Mouse (Mus musculus) liver, adult 2 months (tissue): ENCODE data around the gene Wfikkn2. TPM values are rescaled to one million over a fixed set of nuclear protein-coding genes. Genes with fewer than 3 reads are reported as not detected.
A peak's percentile ranks its signal among the peaks of the same experiment; 100 is the strongest.

Experiments used
- DNase-seq: peaks from one replicate; pipeline ENCODE4 v3.0.0-alpha.2; 2011; ENCODE audit warnings: low read depth, low spot score; ENCODE audit errors: extremely low read depth
- H3K27ac ChIP-seq: fragments of 200-500 bp; replicated peaks from 2 replicates; pipeline ENCODE4 v1.5.1; 2012; ENCODE audit warnings: low read depth, mild to moderate bottlenecking, control low read depth, inconsistent platforms, low read length; ENCODE audit not compliant: insufficient read depth
- H3K27me3 ChIP-seq: fragments of 200-500 bp; 2 replicates; pipeline ENCODE4 v1.6.1; 2012; ENCODE audit warnings: mild to moderate bottlenecking, moderate library complexity, low read length, inconsistent platforms; ENCODE audit not compliant: control insufficient read depth, insufficient read depth
- H3K36me3 ChIP-seq: fragments of 200-500 bp; 2 replicates; pipeline ENCODE4 v1.6.1; 2012; ENCODE audit warnings: low read length, inconsistent platforms; ENCODE audit not compliant: control insufficient read depth, insufficient read depth
- H3K4me1 ChIP-seq: fragments of 200-500 bp; 2 replicates; pipeline ENCODE4 v1.6.1; 2011; ENCODE audit warnings: low read length; ENCODE audit not compliant: control insufficient read depth, insufficient read depth
- H3K4me3 ChIP-seq: fragments of 200-500 bp; 2 replicates; pipeline ENCODE4 v1.5.1; 2011; ENCODE audit warnings: low read depth, mild to moderate bottlenecking, control low read depth, low read length, moderate library complexity; ENCODE audit not compliant: insufficient read depth
- H3K79me2 ChIP-seq: fragments of 200-500 bp; 2 replicates; pipeline ENCODE4 v1.6.1; 2012; ENCODE audit warnings: inconsistent platforms, mild to moderate bottlenecking, low read length, moderate library complexity; ENCODE audit not compliant: control insufficient read depth, insufficient read depth
- H3K9ac ChIP-seq: fragments of 200-500 bp; 2 replicates; pipeline ENCODE4 v1.6.1; 2012; ENCODE audit warnings: low read depth, mild to moderate bottlenecking, control low read depth, inconsistent platforms, low read length
- CTCF ChIP-seq: fragments of 200-500 bp; IDR thresholded peaks from 2 replicates; pipeline ENCODE4 v1.5.1; 2011; ENCODE audit warnings: low read depth, low read length, control low read depth
- POLR2A ChIP-seq: fragments of 200-500 bp; IDR thresholded peaks from 2 replicates; pipeline ENCODE4 v1.6.1; 2011; ENCODE audit warnings: low read length, control low read depth; ENCODE audit not compliant: insufficient read depth; ENCODE audit errors: extremely low read depth
- WGBS: fragments of 180-500 bp; shearing (Covaris S2); methylation state at CpG from one replicate; pipeline ENCODE4 v1.1.7; 2018; 5-methylcytosine and 5-hydroxymethylcytosine counted together
- polyA plus RNA-seq: library from polyadenylated mRNA; depleted of rRNA; stranded (reverse); fragments of >200 nt; gene quantifications from 2 replicates; pipeline ENCODE4 v1.2.3, GENCODE M21; 2012
- total RNA-seq: library from RNA; depleted of rRNA; stranded (reverse); fragments of >200 nt; gene quantifications from 2 replicates; pipeline ENCODE4 v1.2.3, GENCODE M21; 2014

The Wfikkn2 gene
- total and polyA plus RNA-seq, 2 experiments: under 0.01 to 0.04 TPM

- Histone ChIP-seq H3K79me2 (peaks cover 18% of the 10 kb centered on the region), H3K27me3 (no peaks in the 10 kb centered on the region), H3K9ac (peak overlapping the region; percentile 83), H3K36me3 (peaks cover 13% of the 10 kb centered on the region), H3K27ac (peak overlapping the region; percentile 99), H3K4me1 (peaks cover 6% of the 10 kb centered on the region; the same call in 1 of the 2 replicates), H3K4me3 (peak overlapping the region; percentile 39)
- no peak for DNase-seq
- TF ChIP-seq CTCF: no peak
- TF ChIP-seq POLR2A: no peak
- 6% methylated on average over 14 of the region's 14 CpGs for WGBS
These were observed 36.1 kb downstream of the Wfikkn2 start for GRCm38 (mm10) chr11:94209695-94210131.

GRCm38 (mm10) chr11:94208811-94209675 lies 36.8 kb downstream of the Wfikkn2 start:
- peaks cover 2% of the 10 kb centered on the region; the same call in 1 of the 2 replicates for H3K4me1 ChIP-seq
- DNase-seq: no peak
- no peak overlapping the region for H3K4me3 ChIP-seq
- no peak overlapping the region for H3K9ac ChIP-seq
- WGBS: 69% methylated on average over 8 of the region's 8 CpGs
- peaks cover 15% of the 10 kb centered on the region for H3K79me2 ChIP-seq
- peaks cover 7% of the 10 kb centered on the region for H3K36me3 ChIP-seq
- TF ChIP-seq CTCF (no peak), POLR2A (no peak)
- no peaks in the 10 kb centered on the region for H3K27me3 ChIP-seq
- H3K27ac ChIP-seq: no peak overlapping the region

- DNase-seq: no peak
- H3K79me2 ChIP-seq: peaks cover 2% of the 10 kb centered on the region; the same call in 1 of the 2 replicates
- no peak for TF ChIP-seq POLR2A
- TF ChIP-seq CTCF: no peak
- 93% methylated on average over 10 of the region's 10 CpGs for WGBS
- no peaks in the 10 kb centered on the region for H3K27me3 ChIP-seq
- H3K36me3 ChIP-seq: no peaks in the 10 kb centered on the region
- H3K4me1 ChIP-seq: peaks cover 7% of the 10 kb centered on the region
- no peak overlapping the region for H3K27ac ChIP-seq
- no peak overlapping the region for H3K9ac ChIP-seq
- no peak overlapping the region for H3K4me3 ChIP-seq
These were observed 39.2 kb downstream of the Wfikkn2 start for GRCm38 (mm10) chr11:94206398-94207114.

- Histone ChIP-seq H3K36me3 (no peaks in the 10 kb centered on the region), H3K4me3 (no peak overlapping the region), H3K4me1 (peaks cover 19% of the 10 kb centered on the region), H3K27ac (peak overlapping the region; percentile 22; the same call in 1 of the 2 replicates), H3K9ac (no peak overlapping the region), H3K27me3 (no peaks in the 10 kb centered on the region), H3K79me2 (no peaks in the 10 kb centered on the region)
- DNase-seq: peak; percentile 58
- TF ChIP-seq POLR2A (no peak), CTCF (no peak)
- WGBS: 28% methylated on average over 3 of the region's 3 CpGs
These were observed 42.7 kb downstream of the Wfikkn2 start for GRCm38 (mm10) chr11:94203066-94203465.

- no peak for TF ChIP-seq POLR2A
- no peak for TF ChIP-seq CTCF
- WGBS: 17% methylated on average over 5 of the region's 5 CpGs
- no peaks in the 10 kb centered on the region for H3K79me2 ChIP-seq
- H3K36me3 ChIP-seq: no peaks in the 10 kb centered on the region
- peak overlapping the region; percentile 97 for H3K27ac ChIP-seq
- DNase-seq: peak; percentile 87
- H3K9ac ChIP-seq: peak overlapping the region; percentile 19; the same call in 1 of the 2 replicates
- H3K27me3 ChIP-seq: no peaks in the 10 kb centered on the region
- H3K4me1 ChIP-seq: peaks cover 21% of the 10 kb centered on the region
- H3K4me3 ChIP-seq: peak overlapping the region; percentile 32; the same call in 1 of the 2 replicates
These were observed 43.7 kb downstream of the Wfikkn2 start for GRCm38 (mm10) chr11:94202106-94202505.
